Mouse (Mus musculus): ENCODE results near the gene D230025D16Rik. TPM values are rescaled to one million over a fixed set of nuclear protein-coding genes. Genes with fewer than 3 reads are reported as not detected.
A peak's percentile ranks its signal among the peaks of the same experiment; 100 is the strongest.
"Not testable (repeated sequence)": the region's sequence is repeated elsewhere in the genome, so short reads cannot be mapped to it uniquely, and the experiment has no call there.

Gene D230025D16Rik
- polyA plus RNA-seq, 1 experiment from 2014 or later = 27.3 TPM

GRCm38 (mm10) chr8:105217926-105218522 lies 6.9 kb upstream of the D230025D16Rik start:
- H3K27ac ChIP-seq (replicated peaks) = no peak overlapping the region
- no peaks in the 10 kb centered on the region for H3K9me3 ChIP-seq
- 84% methylated on average over 5 of the region's 5 CpGs for WGBS
- no peak overlapping the region for H3K4me3 ChIP-seq
- no peaks in the 10 kb centered on the region for H3K4me1 ChIP-seq (replicated peaks)
- 0 out of 2 replicates have a peak, but pooled peaks cover 4% of the 10 kb centered on the region for H3K36me3 ChIP-seq
- no peak overlapping the region for H3K4me2 ChIP-seq
- H3K27me3 ChIP-seq = no peaks in the 10 kb centered on the region
- no peak overlapping the region for H3K9ac ChIP-seq
- ATAC-seq (ENCODE audit: low read depth) = no peak

DNA sequence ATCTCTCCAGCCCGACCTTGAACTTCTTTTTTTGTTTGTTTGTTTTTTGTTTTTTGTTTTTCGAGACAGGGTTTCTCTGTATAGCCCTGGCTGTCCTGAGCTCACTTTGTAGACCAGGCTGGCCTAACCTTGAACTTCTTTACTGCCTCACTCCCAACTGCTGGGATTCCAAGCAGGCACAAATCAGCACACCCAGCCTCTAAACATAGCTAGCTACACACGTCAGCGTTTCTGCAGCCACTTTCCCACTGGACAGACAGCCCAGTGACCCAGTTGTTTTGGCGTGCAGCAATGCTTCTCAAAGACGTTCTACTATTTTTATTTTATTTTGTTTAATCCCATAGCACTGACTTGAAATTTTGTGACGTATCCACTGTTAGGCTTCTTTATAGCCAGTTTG lies 1.1 kb upstream of the D230025D16Rik start:
- 0 out of 2 replicates have a peak overlapping the region, but pooled peaks have one; percentile 96 for H3K4me3 ChIP-seq
- H3K27ac ChIP-seq (replicated peaks) = peak overlapping the region; percentile 85
- H3K36me3 ChIP-seq = no peaks in the 10 kb centered on the region
- ATAC-seq (ENCODE audit: low read depth) = no peak
- peaks cover 23% of the 10 kb centered on the region for H3K4me1 ChIP-seq (replicated peaks)
- H3K27me3 ChIP-seq = no peaks in the 10 kb centered on the region
- peak overlapping the region; percentile 87 for H3K4me2 ChIP-seq
- 86% methylated on average over 7 of the region's 7 CpGs for WGBS
- H3K9ac ChIP-seq = peak overlapping the region; percentile 90
- H3K9me3 ChIP-seq = no peaks in the 10 kb centered on the region

DNA sequence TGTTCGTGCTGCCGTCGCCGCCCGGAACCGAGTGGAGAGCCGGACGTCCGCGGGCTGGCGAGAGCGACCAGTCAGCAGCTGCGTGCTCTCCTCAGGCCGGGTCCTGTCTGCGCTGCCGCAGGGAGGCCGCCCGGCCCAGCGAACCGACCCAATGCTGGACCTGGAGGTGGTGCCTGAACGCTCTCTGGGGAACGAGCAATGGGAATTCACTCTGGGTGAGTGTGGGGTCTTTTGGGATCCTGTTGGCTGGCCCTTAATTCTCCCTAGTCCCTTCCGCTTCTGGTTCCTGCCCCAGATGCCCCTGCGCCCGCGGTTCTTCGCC lies 288 bp downstream of the D230025D16Rik start:
- Histone ChIP-seq H3K27ac (replicated peaks) (peak overlapping the region; percentile 85), H3K9ac (peak overlapping the region; percentile 90), H3K4me2 (peak overlapping the region; percentile 87), H3K36me3 (no peaks in the 10 kb centered on the region), H3K9me3 (no peaks in the 10 kb centered on the region), H3K4me1 (replicated peaks) (peaks cover 23% of the 10 kb centered on the region), H3K4me3 (peak overlapping the region; percentile 96), H3K27me3 (no peaks in the 10 kb centered on the region)
- ATAC-seq (ENCODE audit: low read depth) = no peak; the same call in 1 of the 2 replicates
- WGBS = under 1% methylated on average over 27 of the region's 27 CpGs

- Histone ChIP-seq H3K9me3 (no peaks in the 10 kb centered on the region), H3K27ac (replicated peaks) (no peak overlapping the region), H3K4me2 (peak overlapping the region; percentile 87), H3K9ac (peak overlapping the region; percentile 90), H3K27me3 (no peaks in the 10 kb centered on the region), H3K4me3 (peak overlapping the region; percentile 96), H3K4me1 (replicated peaks) (peaks cover 23% of the 10 kb centered on the region), H3K36me3 (no peaks in the 10 kb centered on the region)
- ATAC-seq (ENCODE audit: low read depth) = no peak
- 25% methylated on average over 6 of the region's 6 CpGs for WGBS
Observed at GRCm38 (mm10) chr8:105225917-105226316, 972 bp downstream of the D230025D16Rik start.

GRCm38 (mm10) chr8:105231503-105232320 lies 6.8 kb downstream of the D230025D16Rik start:
- H3K4me1 ChIP-seq (replicated peaks) = 0 out of 2 replicates have a peak, but pooled peaks cover 3% of the 10 kb centered on the region
- no peak for ATAC-seq (ENCODE audit: low read depth)
- no peak overlapping the region for H3K27ac ChIP-seq (replicated peaks)
- peaks cover 17% of the 10 kb centered on the region; the same call in 1 of the 2 replicates for H3K36me3 ChIP-seq
- WGBS = 89% methylated on average over 12 of the region's 12 CpGs
- no peaks in the 10 kb centered on the region for H3K27me3 ChIP-seq
- H3K9ac ChIP-seq = no peak overlapping the region
- H3K4me2 ChIP-seq = no peak overlapping the region
- H3K4me3 ChIP-seq = no peak overlapping the region
- H3K9me3 ChIP-seq = no peaks in the 10 kb centered on the region

DNA sequence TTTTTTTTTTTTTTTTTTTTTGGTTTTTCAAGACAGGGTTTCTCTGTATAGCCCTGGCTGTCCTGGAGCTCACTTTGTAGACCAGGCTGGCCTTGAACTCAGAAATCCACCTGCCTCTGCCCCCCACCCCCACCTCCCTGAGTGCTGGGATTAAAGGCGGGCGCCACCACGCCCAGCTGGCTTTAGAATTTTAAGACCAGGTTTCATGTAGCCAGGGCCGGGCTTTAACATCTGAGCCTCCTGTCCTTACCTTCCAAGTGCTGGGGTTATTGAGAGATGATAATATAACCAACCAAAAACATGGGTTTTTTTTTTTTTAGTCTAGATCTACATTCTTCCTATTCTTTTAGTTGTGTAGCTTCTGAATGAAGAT lies 7.4 kb downstream of the D230025D16Rik start:
- H3K4me1 ChIP-seq (replicated peaks); H3K4me3 ChIP-seq; ATAC-seq (ENCODE audit: low read depth); H3K27me3 ChIP-seq; H3K9me3 ChIP-seq; H3K9ac ChIP-seq; H3K27ac ChIP-seq (replicated peaks); H3K4me2 ChIP-seq: not testable (repeated sequence)
- WGBS = 97% methylated on average over 4 of the region's 4 CpGs
- peaks cover 17% of the 10 kb centered on the region; the same call in 1 of the 2 replicates for H3K36me3 ChIP-seq

GRCm38 (mm10) chr8:105233126-105233935 lies 8.4 kb downstream of the D230025D16Rik start:
- Histone ChIP-seq H3K9ac (no peak overlapping the region), H3K27ac (replicated peaks) (no peak overlapping the region), H3K4me3 (no peak overlapping the region), H3K36me3 (peaks cover 17% of the 10 kb centered on the region; the same call in 1 of the 2 replicates), H3K9me3 (no peaks in the 10 kb centered on the region), H3K4me1 (replicated peaks) (no peaks in the 10 kb centered on the region), H3K4me2 (no peak overlapping the region), H3K27me3 (no peaks in the 10 kb centered on the region)
- 83% methylated on average over 1 of the region's 1 CpGs for WGBS
- no peak for ATAC-seq (ENCODE audit: low read depth)

DNA sequence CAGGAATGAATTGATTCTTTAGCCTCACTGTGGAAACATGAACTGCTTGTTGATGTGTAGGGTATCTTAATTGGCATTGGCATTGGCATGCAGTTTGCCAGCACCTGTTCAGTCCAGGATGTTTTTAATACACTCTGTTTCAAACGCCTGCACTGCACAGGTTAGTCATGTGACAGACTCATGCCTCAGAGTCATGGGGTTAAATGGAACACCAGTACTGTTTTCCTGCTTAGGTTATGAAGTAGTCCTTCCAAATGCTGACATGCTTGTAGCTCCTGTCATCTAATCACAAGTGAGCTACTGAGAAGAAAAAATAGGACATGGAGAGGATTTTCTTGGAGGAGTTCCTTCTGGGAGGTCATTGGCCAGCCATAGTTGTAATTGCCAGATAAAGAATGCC lies 10.3 kb downstream of the D230025D16Rik start:
- H3K27ac ChIP-seq (replicated peaks) = no peak overlapping the region
- 86% methylated on average over 1 of the region's 1 CpGs for WGBS
- no peak overlapping the region for H3K4me2 ChIP-seq
- ATAC-seq (ENCODE audit: low read depth) = no peak
- H3K27me3 ChIP-seq = no peaks in the 10 kb centered on the region
- no peaks in the 10 kb centered on the region for H3K4me1 ChIP-seq (replicated peaks)
- H3K4me3 ChIP-seq = no peak overlapping the region
- peaks cover 34% of the 10 kb centered on the region for H3K36me3 ChIP-seq
- H3K9ac ChIP-seq = no peak overlapping the region
- no peaks in the 10 kb centered on the region for H3K9me3 ChIP-seq

DNA sequence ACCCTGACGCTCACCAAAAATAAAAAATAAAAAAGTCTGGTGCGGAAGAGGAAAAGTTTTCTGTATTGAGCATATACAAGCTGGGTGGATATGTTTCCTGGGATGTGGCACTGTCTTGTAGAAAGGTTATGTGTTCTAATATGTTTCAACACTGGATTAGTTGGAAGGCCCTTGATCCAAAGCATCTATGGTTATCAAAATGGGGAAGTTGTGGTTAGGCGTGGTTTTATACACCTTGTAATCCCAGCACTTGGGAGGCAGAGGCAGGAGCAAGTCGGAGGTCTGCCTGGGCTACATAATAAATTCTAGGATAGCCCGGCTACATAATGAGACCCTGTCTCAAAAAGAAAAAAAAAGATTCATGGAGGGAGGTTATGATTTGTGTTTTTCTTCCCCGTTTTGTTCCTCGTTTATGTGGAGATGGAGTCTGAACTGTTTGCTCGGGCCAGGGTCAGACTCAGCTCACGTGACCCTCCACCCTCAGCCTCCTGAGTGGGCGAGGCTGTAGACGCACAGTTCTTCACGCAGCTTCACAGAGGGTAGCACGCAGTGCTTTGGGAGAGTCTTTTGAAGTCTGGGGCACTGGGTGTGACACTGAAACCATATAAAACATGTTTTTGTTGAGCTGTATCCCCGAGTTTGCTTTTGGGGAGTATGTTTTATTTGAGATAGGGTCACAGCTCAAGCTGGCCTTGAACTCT lies 12.6 kb downstream of the D230025D16Rik start:
- no peaks in the 10 kb centered on the region for H3K9me3 ChIP-seq
- H3K27me3 ChIP-seq = no peaks in the 10 kb centered on the region
- no peak overlapping the region for H3K4me2 ChIP-seq
- no peaks in the 10 kb centered on the region for H3K4me1 ChIP-seq (replicated peaks)
- WGBS = 91% methylated on average over 14 of the region's 14 CpGs
- H3K27ac ChIP-seq (replicated peaks) = no peak overlapping the region
- H3K4me3 ChIP-seq = no peak overlapping the region
- no peak overlapping the region for H3K9ac ChIP-seq
- peaks cover 55% of the 10 kb centered on the region for H3K36me3 ChIP-seq
- ATAC-seq (ENCODE audit: low read depth) = no peak

DNA sequence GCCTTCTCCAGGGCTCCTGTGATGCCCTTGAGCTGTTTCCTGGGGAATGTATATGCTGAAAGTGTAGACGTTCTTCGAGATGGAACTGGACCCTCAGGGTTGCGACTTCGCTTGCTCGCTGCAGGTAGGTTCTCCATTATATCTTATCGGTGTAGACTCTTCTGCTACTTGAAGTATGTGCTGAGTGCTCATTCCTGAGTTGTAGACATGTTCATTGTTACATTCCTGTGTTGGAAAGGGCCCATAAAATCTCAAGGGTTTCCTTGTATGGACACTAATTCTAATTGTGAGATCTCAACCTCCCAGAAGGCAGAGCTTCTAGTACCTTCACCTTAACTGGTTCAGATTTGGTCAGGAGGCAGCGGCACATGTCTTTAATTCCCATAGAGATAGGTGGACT lies 16.1 kb downstream of the D230025D16Rik start:
- 99% methylated on average over 7 of the region's 7 CpGs for WGBS
- no peak for ATAC-seq (ENCODE audit: low read depth)
- Histone ChIP-seq H3K27ac (replicated peaks) (no peak overlapping the region), H3K9ac (no peak overlapping the region), H3K27me3 (no peaks in the 10 kb centered on the region), H3K4me2 (no peak overlapping the region), H3K9me3 (no peaks in the 10 kb centered on the region), H3K4me1 (replicated peaks) (no peaks in the 10 kb centered on the region), H3K4me3 (no peak overlapping the region), H3K36me3 (peaks cover 53% of the 10 kb centered on the region)

- peaks cover 23% of the 10 kb centered on the region for H3K27me3 ChIP-seq
- 95% methylated on average over 6 of the region's 6 CpGs for WGBS
- no peak overlapping the region for H3K4me2 ChIP-seq
- H3K9me3 ChIP-seq = no peaks in the 10 kb centered on the region
- no peak for ATAC-seq (ENCODE audit: low read depth)
- H3K27ac ChIP-seq (replicated peaks) = no peak overlapping the region
- no peak overlapping the region for H3K4me3 ChIP-seq
- H3K9ac ChIP-seq = no peak overlapping the region
- H3K36me3 ChIP-seq = peaks cover 61% of the 10 kb centered on the region
- H3K4me1 ChIP-seq (replicated peaks) = peaks cover 18% of the 10 kb centered on the region
Observed at GRCm38 (mm10) chr8:105251954-105252353, 27.0 kb downstream of the D230025D16Rik start.
